Mouse (Mus musculus) heart, embryonic 16.5 days (tissue): ENCODE measurements around the gene Olfr91. TPM values are rescaled to one million over a fixed set of nuclear protein-coding genes. Genes with fewer than 3 reads are reported as not detected.

Source experiments
- ATAC-seq: fragments of 200-750 bp; cut with Nextera tagmentation; replicated peaks from 2 replicates; pipeline ENCODE4 v1.8.0; 2017; ENCODE audit warnings: moderate number of reproducible peaks; ENCODE audit not compliant: insufficient read depth, low FRiP score; ENCODE audit errors: extremely low read depth
- H3K27ac ChIP-seq: fragments of 300-500 bp; sonication (generic); 2 replicates; pipeline ENCODE4 v1.5.1; 2014; ENCODE audit warnings: mild to moderate bottlenecking, low read length, control low read depth, moderate library complexity
- H3K27me3 ChIP-seq: fragments of 300-500 bp; sonication (generic); 2 replicates; pipeline ENCODE4 v1.6.1; 2014; ENCODE audit warnings: low read length, mixed read lengths; ENCODE audit not compliant: control insufficient read depth, insufficient read depth
- H3K36me3 ChIP-seq: fragments of 300-500 bp; sonication (generic); 2 replicates; pipeline ENCODE4 v1.6.1; 2014; ENCODE audit not compliant: control insufficient read depth, insufficient read depth
- H3K4me1 ChIP-seq: fragments of 300-500 bp; sonication (generic); 2 replicates; pipeline ENCODE4 v1.6.1; 2014; ENCODE audit warnings: low read length, mixed read lengths; ENCODE audit not compliant: control insufficient read depth, insufficient read depth
- H3K4me2 ChIP-seq: fragments of 300-500 bp; sonication (generic); 2 replicates; pipeline ENCODE4 v1.6.1; 2014; ENCODE audit warnings: low read depth, mild to moderate bottlenecking, control low read depth, low read length
- H3K4me3 ChIP-seq: fragments of 300-500 bp; sonication (generic); 2 replicates; pipeline ENCODE4 v1.5.1; 2014; ENCODE audit warnings: mild to moderate bottlenecking, control low read depth, low read length
- H3K9ac ChIP-seq: fragments of 300-500 bp; sonication (generic); 2 replicates; pipeline ENCODE4 v1.6.1; 2014; ENCODE audit warnings: low read length, control low read depth
- H3K9me3 ChIP-seq: fragments of 300-500 bp; sonication (generic); replicated peaks from 2 replicates; pipeline ENCODE4 v1.6.1; 2016; ENCODE audit warnings: low read length; ENCODE audit not compliant: control insufficient read depth
- WGBS: fragments of 180-500 bp; shearing (Covaris S2); extraction: QIAGEN DNeasy Blood & Tissue Kit; methylation state at CpG from one replicate; pipeline ENCODE4 v1.1.7; 2014; 5-methylcytosine and 5-hydroxymethylcytosine counted together
- polyA plus RNA-seq: library from polyadenylated mRNA; unstranded; fragments of >200 nt; fragmentation: Nextera tagmentation; extraction: Ambion mirVana; gene quantifications from 2 replicates; pipeline ENCODE4 v1.2.1, GENCODE M21; 2015

The Olfr91 gene
- polyA plus RNA-seq, 1 experiment from 2014 or later: not detected

DNA sequence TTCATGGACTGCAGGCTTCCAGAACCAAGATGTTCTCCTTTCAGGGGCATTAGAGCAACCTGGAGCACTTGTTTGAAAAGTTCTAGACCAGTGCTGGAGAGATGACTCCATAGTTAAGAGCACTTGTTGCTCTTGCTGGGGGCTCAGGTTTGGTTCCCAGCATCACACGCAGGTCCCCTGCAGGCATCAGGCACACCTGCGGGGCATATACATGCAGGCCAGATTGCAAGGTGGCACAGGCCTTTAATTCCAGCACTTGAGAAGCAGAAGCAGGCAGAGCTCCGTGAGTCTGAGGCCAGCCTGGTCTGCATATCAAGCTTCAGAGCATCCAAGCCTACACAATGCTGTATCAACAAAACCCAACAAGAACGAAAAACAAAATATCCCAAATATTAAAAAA, 16.4 kb downstream of the Olfr91 start:
- H3K36me3 ChIP-seq: no peaks in the 10 kb centered on the region
- no peaks in the 10 kb centered on the region for H3K4me1 ChIP-seq
- no peak overlapping the region for H3K4me2 ChIP-seq
- no peaks in the 10 kb centered on the region for H3K27me3 ChIP-seq
- no peak overlapping the region for H3K4me3 ChIP-seq
- no peak for ATAC-seq
- WGBS: 84% methylated on average over 4 of the region's 4 CpGs
- no peak overlapping the region for H3K9ac ChIP-seq
- no peak overlapping the region for H3K27ac ChIP-seq
- H3K9me3 ChIP-seq: no peaks in the 10 kb centered on the region

DNA sequence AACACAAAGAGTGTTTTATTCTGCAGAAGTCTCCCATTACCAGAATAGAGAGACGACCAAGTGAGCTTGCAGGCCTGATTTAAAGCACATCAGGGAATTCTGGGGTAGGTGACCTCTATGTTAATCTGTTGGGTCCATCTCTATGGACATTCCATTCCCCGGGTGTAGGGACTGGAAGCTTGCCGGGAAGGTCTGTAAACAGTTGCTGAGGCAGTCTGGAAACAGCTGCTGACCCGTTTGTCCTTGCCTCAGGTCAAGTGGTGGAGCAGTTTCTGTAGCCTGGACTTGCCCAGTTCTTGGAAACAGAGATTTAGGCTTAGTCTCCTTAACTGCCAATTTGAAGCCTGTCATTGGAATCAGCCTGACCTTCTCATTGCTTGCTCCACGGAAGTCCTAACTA, 18.0 kb downstream of the Olfr91 start:
- H3K4me2 ChIP-seq: no peak overlapping the region
- H3K27ac ChIP-seq: no peak overlapping the region
- H3K9ac ChIP-seq: no peak overlapping the region
- no peak overlapping the region for H3K4me3 ChIP-seq
- H3K27me3 ChIP-seq: no peaks in the 10 kb centered on the region
- H3K9me3 ChIP-seq: no peaks in the 10 kb centered on the region
- 14% methylated on average over 5 of the region's 5 CpGs for WGBS
- no peaks in the 10 kb centered on the region for H3K36me3 ChIP-seq
- H3K4me1 ChIP-seq: no peaks in the 10 kb centered on the region
- ATAC-seq: no peak

DNA sequence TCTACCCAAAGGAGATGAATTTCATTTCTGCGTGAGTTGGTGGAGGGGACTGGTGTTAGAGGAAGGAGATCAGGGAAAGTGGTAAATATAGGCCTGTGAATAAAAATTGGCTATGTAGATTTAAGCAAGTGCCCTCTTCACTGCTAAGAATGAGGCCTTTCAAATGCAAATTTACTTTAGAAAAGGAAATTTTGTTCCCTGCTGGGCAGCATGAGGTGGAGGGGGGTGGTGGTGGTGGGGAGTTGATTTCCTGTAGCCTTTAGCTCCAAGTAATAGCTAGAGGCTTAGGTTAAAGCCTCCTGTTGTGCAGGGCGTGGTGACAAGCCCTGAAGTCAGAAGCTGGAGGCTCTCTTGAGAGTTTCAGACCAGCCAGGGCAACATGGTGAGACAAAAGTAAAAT, 19.1 kb downstream of the Olfr91 start:
- no peak for ATAC-seq
- H3K9me3 ChIP-seq: no peaks in the 10 kb centered on the region
- H3K4me3 ChIP-seq: no peak overlapping the region
- no peak overlapping the region for H3K4me2 ChIP-seq
- H3K27me3 ChIP-seq: no peaks in the 10 kb centered on the region
- 61% methylated on average over 2 of the region's 2 CpGs for WGBS
- peaks cover 4% of the 10 kb centered on the region for H3K36me3 ChIP-seq
- H3K4me1 ChIP-seq: no peaks in the 10 kb centered on the region
- H3K9ac ChIP-seq: no peak overlapping the region
- no peak overlapping the region for H3K27ac ChIP-seq

DNA sequence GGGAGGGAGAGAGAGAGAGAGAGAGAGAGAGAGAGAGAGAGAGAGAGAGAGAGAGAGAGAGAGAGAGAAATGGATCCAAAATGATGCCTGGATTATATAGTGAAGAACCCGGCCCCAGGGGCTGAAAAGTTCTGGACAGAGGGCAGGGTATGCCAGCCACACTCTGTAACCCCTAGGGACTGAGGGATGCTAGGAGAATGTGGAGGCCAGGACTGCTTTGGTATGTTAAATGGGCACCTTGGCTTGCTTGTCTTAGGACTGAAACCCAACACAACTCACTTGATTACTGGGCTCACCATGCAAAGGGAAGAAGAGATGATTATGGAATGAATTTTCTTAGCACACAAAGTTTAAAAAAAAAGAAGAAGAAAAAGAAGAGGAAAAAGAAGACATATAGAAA, 19.9 kb downstream of the Olfr91 start:
- no peak for ATAC-seq
- no peak overlapping the region for H3K27ac ChIP-seq
- H3K4me3 ChIP-seq: no peak overlapping the region
- no peak overlapping the region for H3K4me2 ChIP-seq
- H3K4me1 ChIP-seq: no peaks in the 10 kb centered on the region
- WGBS: 63% methylated on average over 1 of the region's 1 CpGs
- no peak overlapping the region for H3K9ac ChIP-seq
- H3K36me3 ChIP-seq: peaks cover 4% of the 10 kb centered on the region
- H3K9me3 ChIP-seq: no peaks in the 10 kb centered on the region
- H3K27me3 ChIP-seq: no peaks in the 10 kb centered on the region

DNA sequence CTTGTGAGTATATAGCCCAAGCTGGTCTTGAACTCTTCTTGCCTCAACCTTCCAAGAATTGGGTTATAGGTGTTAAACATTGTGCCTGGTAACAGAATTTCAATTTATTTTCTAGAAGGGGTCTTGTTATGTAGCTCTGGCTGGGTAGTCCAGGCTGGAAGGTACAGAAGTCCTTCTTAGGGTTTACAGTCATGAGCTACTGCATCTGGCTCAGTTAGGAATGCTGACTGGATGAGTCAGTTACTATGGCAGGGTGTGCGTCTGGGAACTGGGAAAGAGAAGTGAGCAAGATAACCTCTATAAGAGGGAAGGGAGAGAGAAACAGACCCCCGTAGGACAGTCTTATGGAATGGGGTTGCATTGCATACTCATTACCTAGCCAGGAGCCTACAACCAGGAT, 22.3 kb downstream of the Olfr91 start:
- Histone ChIP-seq H3K4me2 (no peak overlapping the region), H3K9me3 (no peaks in the 10 kb centered on the region), H3K4me3 (no peak overlapping the region), H3K4me1 (no peaks in the 10 kb centered on the region), H3K36me3 (peaks cover 9% of the 10 kb centered on the region), H3K9ac (no peak overlapping the region), H3K27ac (no peak overlapping the region), H3K27me3 (no peaks in the 10 kb centered on the region)
- no peak for ATAC-seq
- WGBS: 63% methylated on average over 2 of the region's 2 CpGs

DNA sequence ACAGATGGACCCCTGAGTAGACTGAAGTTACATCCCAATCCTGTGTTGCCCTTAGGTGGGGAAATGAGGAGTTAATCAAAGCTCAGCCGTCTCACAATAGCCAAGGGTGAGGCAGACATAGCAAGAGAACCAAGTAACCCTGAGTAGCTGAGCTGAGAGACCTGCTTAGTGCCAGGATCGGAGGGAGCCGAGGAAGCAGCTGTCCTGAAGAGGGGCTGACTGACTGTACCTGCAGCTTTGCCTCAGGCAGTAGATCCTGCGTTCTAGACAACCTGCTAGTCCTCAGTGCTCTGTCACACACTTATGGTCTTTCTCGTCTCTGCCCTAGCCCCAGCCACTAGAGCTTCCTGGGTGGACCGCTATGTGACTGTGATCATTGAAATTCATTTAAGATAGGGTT, 22.9 kb downstream of the Olfr91 start:
- Histone ChIP-seq H3K4me1 (no peaks in the 10 kb centered on the region), H3K27me3 (no peaks in the 10 kb centered on the region), H3K9ac (no peak overlapping the region), H3K36me3 (peaks cover 11% of the 10 kb centered on the region), H3K27ac (no peak overlapping the region), H3K9me3 (no peaks in the 10 kb centered on the region), H3K4me3 (no peak overlapping the region), H3K4me2 (no peak overlapping the region)
- ATAC-seq: no peak
- WGBS: 83% methylated on average over 6 of the region's 6 CpGs

DNA sequence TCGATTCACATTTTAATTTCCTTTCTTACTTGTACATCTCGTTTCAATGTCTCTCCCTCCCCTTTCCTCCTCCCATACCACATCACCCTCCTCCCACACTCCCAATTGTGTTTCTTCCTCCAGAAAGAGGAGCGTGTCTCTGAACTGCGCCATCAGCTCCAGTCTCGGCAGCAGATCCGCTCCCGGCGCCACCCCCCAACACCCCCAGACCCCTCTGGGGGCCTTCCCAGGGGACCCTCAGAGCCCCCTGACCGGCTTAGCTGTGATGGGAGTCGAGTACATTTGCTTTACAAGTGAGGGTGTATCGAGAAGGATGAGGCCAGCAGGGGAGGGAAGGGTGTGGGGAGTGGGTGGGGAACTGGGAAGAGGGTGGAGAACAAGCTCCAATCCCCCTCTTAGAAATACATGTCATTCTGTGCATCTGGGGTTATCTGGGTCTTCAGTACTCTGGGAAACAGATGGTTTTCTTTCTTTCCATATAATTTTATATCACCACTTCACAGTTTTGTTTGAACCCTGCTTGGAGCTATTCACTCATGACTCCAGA, 25.3 kb downstream of the Olfr91 start:
- Histone ChIP-seq H3K9me3 (no peaks in the 10 kb centered on the region), H3K27ac (no peak overlapping the region), H3K4me2 (no peak overlapping the region), H3K4me1 (no peaks in the 10 kb centered on the region), H3K4me3 (no peak overlapping the region), H3K9ac (no peak overlapping the region), H3K36me3 (peaks cover 14% of the 10 kb centered on the region), H3K27me3 (no peaks in the 10 kb centered on the region)
- 66% methylated on average over 11 of the region's 11 CpGs for WGBS
- no peak for ATAC-seq

DNA sequence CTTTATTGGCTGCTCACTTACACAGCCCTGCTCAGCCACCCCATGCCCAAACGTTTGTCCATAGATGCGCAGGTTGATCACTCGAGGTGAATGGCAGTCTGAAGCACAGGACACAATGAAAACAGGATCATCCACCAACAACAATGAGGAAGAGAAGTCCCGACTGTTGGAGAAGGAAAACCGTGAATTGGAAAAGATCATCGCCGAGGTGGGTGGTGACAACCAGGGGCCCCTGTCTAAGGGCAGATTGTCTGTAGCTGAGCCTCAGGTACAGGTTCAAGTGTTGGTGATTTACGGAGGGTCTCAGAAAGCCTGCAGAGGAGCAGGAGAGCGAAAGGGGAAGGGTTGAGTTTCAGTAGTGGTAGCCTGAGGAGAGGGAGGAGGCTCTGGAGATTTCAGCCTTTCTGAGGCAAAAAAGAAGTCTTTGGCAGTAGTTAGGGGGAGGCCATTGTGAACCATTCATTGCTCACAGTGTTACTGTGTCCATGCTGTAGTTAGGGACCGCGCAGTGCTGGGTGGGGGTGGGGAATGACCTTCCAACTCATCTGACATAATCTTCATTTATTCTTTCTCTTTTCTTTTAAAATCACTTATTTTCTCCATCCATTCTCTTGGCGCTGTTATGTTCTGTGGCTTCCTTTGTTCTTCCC, 25.9 kb downstream of the Olfr91 start:
- WGBS: 83% methylated on average over 12 of the region's 12 CpGs
- Histone ChIP-seq H3K27ac (no peak overlapping the region), H3K4me2 (no peak overlapping the region), H3K4me3 (no peak overlapping the region), H3K27me3 (no peaks in the 10 kb centered on the region), H3K36me3 (peaks cover 14% of the 10 kb centered on the region), H3K4me1 (no peaks in the 10 kb centered on the region), H3K9ac (no peak overlapping the region), H3K9me3 (no peaks in the 10 kb centered on the region)
- ATAC-seq: no peak

DNA sequence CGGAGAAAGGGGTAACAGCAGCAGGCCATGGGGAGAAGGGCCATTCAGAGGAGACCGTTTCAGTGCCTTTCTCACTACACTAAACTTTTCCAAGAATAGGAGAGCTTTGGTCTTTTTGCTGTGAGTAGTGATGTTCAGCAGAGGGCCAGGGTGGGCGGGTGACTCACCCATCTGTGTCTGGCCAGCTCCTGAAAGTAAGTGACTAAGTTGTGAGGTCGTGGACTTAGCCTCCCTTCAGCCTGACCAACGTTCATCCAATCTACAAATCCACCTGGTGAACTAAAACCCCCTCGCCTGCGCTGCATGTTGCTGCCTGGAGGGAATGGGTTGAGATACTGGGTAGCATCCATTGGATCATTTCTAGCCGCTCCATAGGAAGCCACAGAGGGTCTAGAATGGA, 28.0 kb downstream of the Olfr91 start:
- Histone ChIP-seq H3K27ac (no peak overlapping the region), H3K9me3 (no peaks in the 10 kb centered on the region), H3K27me3 (no peaks in the 10 kb centered on the region), H3K4me2 (no peak overlapping the region), H3K9ac (no peak overlapping the region), H3K36me3 (peaks cover 20% of the 10 kb centered on the region), H3K4me1 (no peaks in the 10 kb centered on the region), H3K4me3 (no peak overlapping the region)
- WGBS: 85% methylated on average over 8 of the region's 8 CpGs
- no peak for ATAC-seq
